Mouse (Mus musculus) midbrain, embryonic 11.5 days (tissue): ENCODE results near the gene Gm10300. TPM values are rescaled to one million over a fixed set of nuclear protein-coding genes. Genes with fewer than 3 reads are reported as not detected.
A peak's percentile ranks its signal among the peaks of the same experiment; 100 is the strongest.

Experiments
- ATAC-seq: fragments of 200-750 bp; cut with Nextera tagmentation; 2 replicates; pipeline ENCODE4 v1.8.0; 2017; ENCODE audit warnings: moderate TSS enrichment, moderate library complexity; ENCODE audit not compliant: low FRiP score
- DNase-seq: peaks from one replicate; pipeline ENCODE4 v3.0.0; 2015; ENCODE audit warnings: low spot score; ENCODE audit errors: missing footprints
- H3K27ac ChIP-seq: fragments of 300-500 bp; sonication (generic); 2 replicates; pipeline ENCODE4 v1.5.1; 2014; ENCODE audit warnings: low read depth, low read length
- H3K27me3 ChIP-seq: fragments of 300-500 bp; sonication (generic); 2 replicates; pipeline ENCODE4 v1.6.1; 2014; ENCODE audit warnings: mild to moderate bottlenecking, low read length, moderate library complexity, mixed read lengths; ENCODE audit not compliant: control insufficient read depth, insufficient read depth
- H3K36me3 ChIP-seq: fragments of 300-500 bp; sonication (generic); 2 replicates; pipeline ENCODE4 v1.6.1; 2014; ENCODE audit warnings: mild to moderate bottlenecking, low read length, moderate library complexity, mixed read lengths; ENCODE audit not compliant: control insufficient read depth, insufficient read depth
- H3K4me1 ChIP-seq: fragments of 300-500 bp; sonication (generic); 2 replicates; pipeline ENCODE4 v1.6.1; 2014; ENCODE audit warnings: low read length; ENCODE audit not compliant: control insufficient read depth, insufficient read depth
- H3K4me2 ChIP-seq: fragments of 300-500 bp; sonication (generic); 2 replicates; pipeline ENCODE4 v1.6.1; 2014; ENCODE audit warnings: mild to moderate bottlenecking, moderate library complexity
- H3K4me3 ChIP-seq: fragments of 300-500 bp; sonication (generic); 2 replicates; pipeline ENCODE4 v1.5.1; 2014; ENCODE audit warnings: low read depth, low read length
- H3K9ac ChIP-seq: fragments of 300-500 bp; sonication (generic); 2 replicates; pipeline ENCODE4 v1.6.1; 2014; ENCODE audit warnings: low read length
- H3K9me3 ChIP-seq: fragments of 300-500 bp; sonication (generic); 2 replicates; pipeline ENCODE4 v1.6.1; 2016; ENCODE audit warnings: low read length; ENCODE audit not compliant: control insufficient read depth
- WGBS: fragments of 180-500 bp; shearing (Covaris S2); extraction: QIAGEN DNeasy Blood & Tissue Kit; methylation state at CpG from one replicate; pipeline ENCODE4 v1.1.7; 2014; 5-methylcytosine and 5-hydroxymethylcytosine counted together
- polyA plus RNA-seq: library from polyadenylated mRNA; unstranded; fragments of >200 nt; fragmentation: Nextera tagmentation; extraction: Ambion mirVana; gene quantifications from 2 replicates; pipeline ENCODE4 v1.2.1, GENCODE M21; 2014

Gm10300 gene
- polyA plus RNA-seq, 1 experiment from 2014 or later, result not detected

DNA sequence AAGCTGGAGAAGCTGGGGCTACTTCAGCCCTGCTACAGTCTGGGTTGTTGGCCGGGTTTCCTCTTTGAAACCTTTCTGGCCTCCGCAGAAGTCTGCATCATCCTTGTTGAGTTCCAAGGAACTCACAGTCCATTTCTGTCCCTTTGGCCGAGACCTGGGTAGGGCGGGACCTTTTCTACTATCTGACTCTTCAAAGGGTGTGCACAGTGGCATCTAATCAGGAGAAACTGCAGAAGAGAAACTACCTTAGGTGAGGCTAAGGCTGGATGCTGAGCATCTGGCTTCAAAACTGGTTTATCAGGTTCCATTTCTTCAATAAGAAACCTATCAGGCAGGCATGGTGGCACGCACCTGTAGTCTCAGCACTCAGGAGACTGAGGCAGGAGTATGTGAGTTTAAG lies 9.9 kb upstream of the Gm10300 start:
- DNase-seq (no peak), ATAC-seq (no peak)
- H3K4me3 ChIP-seq, result no peak overlapping the region
- H3K9me3 ChIP-seq, result no peaks in the 10 kb centered on the region
- H3K36me3 ChIP-seq, result no peaks in the 10 kb centered on the region
- no peak overlapping the region for H3K4me2 ChIP-seq
- 89% methylated on average over 5 of the region's 5 CpGs for WGBS
- no peaks in the 10 kb centered on the region for H3K27me3 ChIP-seq
- no peaks in the 10 kb centered on the region; the same call in 1 of the 2 replicates for H3K4me1 ChIP-seq
- H3K9ac ChIP-seq, result no peak overlapping the region
- H3K27ac ChIP-seq, result no peak overlapping the region

DNA sequence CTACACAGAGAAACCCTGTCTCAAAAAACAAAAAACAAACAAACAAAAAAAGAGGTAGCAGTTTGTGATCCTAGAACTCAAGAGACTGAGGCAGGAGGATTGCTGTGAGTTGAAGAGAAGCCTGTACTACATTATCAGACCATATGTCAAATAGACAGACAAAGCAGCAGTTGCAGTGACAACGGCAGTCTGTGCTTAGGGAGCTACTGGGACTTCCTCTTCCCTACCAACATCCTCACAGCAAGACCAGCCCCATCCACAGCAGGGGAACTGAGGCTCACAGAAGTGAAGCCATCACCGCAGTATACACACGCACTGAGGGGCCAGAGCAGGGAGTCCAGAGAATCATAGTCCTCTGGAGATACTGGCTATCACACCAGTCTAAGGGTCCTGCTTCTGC lies 8.9 kb upstream of the Gm10300 start:
- H3K9ac ChIP-seq, result no peak overlapping the region
- no peaks in the 10 kb centered on the region for H3K27me3 ChIP-seq
- H3K9me3 ChIP-seq, result no peaks in the 10 kb centered on the region
- no peak for ATAC-seq
- no peaks in the 10 kb centered on the region; the same call in 1 of the 2 replicates for H3K4me1 ChIP-seq
- DNase-seq, result no peak
- no peak overlapping the region for H3K27ac ChIP-seq
- 73% methylated on average over 3 of the region's 3 CpGs for WGBS
- H3K4me2 ChIP-seq, result no peak overlapping the region
- H3K4me3 ChIP-seq, result no peak overlapping the region
- H3K36me3 ChIP-seq, result no peaks in the 10 kb centered on the region

DNA sequence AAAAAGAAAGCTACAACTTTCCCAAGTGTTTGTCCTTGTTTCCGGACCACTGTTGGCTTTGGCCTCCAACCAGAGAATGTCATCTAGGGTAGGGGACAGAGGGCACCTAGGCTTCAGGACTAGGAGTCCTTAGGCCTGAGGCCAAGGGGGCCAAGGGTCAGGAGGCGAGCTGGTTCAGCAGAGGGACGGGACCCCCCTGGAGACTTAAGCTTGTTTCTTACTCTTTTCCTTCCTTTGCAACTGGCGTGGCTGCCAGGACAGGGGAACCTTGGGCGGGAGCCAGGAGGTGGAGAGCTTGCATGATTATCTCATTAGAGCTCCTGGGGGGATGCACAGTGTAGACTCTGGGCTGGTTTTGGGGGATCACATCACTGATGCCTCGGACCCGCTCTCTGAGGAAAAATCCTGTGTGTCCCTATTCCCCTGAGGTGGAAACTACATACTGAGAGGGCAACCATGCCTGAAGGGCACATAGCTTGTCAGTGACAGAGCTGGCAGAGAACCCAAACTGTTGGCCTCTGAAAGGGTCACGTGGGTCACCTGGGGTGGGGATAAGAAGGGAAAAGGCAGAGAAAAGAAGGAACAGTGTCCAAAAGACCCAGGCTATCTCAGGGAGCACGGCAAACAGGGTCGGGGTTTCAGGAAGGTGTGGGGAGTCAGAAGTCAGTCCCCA lies 8.3 kb upstream of the Gm10300 start:
- no peak overlapping the region for H3K27ac ChIP-seq
- DNase-seq, result no peak

DNA sequence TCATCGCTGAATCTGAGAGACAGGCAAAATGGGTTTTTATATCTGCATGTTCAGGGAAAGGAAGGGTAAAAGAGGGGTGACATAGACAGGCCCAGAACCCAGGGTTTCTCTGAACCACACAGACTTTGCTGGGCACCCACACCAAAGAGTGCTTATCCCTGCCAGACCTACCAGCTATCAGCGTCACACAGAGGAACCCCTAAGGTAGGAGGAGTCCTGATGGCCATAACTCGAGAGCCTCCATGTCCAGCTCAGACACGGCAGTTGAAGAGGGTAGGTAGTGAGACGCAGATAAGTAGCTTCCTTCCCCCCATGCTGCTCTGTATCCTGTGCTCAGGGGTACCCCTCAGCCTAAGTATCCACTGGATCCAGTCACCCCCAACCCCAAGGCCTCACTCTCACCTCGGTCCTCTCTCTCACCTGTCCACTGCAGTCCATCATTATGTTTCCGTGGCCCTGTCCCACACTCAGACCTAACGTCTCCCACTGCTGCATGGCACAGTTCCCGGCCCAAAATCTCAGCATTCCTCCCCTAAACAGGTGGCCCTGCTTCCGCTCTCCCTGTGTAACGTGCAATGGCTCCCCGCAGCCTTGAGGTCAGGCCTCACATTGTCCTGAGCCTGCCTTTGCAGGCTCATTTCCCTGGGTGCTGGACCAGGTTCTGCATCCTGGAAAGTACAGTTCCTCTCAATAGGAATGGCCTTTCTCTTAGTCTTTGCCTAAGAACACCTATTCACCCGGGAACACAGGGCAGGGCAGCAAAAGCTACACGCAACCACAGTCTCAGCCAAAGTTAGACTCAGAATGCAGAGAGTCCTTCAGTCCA lies 7.2 kb upstream of the Gm10300 start:
- H3K4me2 ChIP-seq, result no peak overlapping the region
- 90% methylated on average over 14 of the region's 14 CpGs for WGBS
- no peaks in the 10 kb centered on the region for H3K27me3 ChIP-seq
- H3K27ac ChIP-seq, result no peak overlapping the region
- no peaks in the 10 kb centered on the region for H3K9me3 ChIP-seq
- H3K9ac ChIP-seq, result no peak overlapping the region
- no peak for DNase-seq
- no peaks in the 10 kb centered on the region for H3K36me3 ChIP-seq
- ATAC-seq, result no peak
- no peaks in the 10 kb centered on the region; the same call in 1 of the 2 replicates for H3K4me1 ChIP-seq
- no peak overlapping the region for H3K4me3 ChIP-seq

More for the DNA sequence above, 8.3 kb upstream of the Gm10300 start:
- no peaks in the 10 kb centered on the region for H3K36me3 ChIP-seq
- no peak overlapping the region for H3K4me2 ChIP-seq
- WGBS, result 58% methylated on average over 10 of the region's 10 CpGs
- H3K4me3 ChIP-seq, result no peak overlapping the region
- no peaks in the 10 kb centered on the region for H3K27me3 ChIP-seq
- no peak overlapping the region for H3K9ac ChIP-seq
- no peak for ATAC-seq
- no peaks in the 10 kb centered on the region; the same call in 1 of the 2 replicates for H3K4me1 ChIP-seq
- H3K9me3 ChIP-seq, result no peaks in the 10 kb centered on the region

DNA sequence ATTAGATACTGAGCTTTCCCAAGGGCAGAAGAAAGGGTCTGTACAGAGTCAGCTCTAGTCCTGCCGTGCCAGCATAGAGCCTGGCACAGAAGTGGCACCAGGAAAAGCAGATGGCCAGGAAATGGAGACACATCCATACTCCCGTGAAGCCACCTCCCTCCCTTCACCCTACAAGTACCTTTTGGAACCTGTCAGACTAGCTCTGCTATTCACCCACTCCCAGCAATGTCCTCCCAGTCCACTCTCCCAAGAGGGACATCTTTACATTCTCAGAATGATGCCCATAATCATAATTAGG lies 6.6 kb upstream of the Gm10300 start:
- no peak overlapping the region for H3K4me3 ChIP-seq

DNA sequence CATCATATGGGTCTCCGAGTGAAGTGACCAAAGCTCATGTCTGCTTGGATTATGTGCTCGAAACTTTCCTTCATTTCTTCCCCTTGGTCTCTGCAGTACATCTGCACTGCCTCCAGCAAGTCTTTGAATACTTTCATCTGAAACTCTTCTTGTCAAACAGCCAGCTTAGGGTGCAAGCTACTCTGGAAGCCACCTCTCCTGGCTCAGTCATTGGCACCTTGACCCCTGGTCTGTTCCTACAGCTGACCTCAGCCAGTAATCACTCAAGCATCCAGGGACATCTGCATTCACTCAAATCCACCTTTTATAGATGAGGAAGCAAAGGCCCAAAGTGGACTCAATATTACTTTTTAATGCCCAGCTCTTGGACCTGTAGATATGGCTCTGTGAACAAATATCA lies 2.8 kb upstream of the Gm10300 start:
- peaks cover 13% of the 10 kb centered on the region for H3K27me3 ChIP-seq
- no peak for ATAC-seq
- H3K27ac ChIP-seq, result no peak overlapping the region
- no peak overlapping the region for H3K9ac ChIP-seq
- DNase-seq, result no peak
- no peak overlapping the region for H3K4me2 ChIP-seq
- WGBS, result 90% methylated on average over 2 of the region's 2 CpGs
- H3K4me1 ChIP-seq, result peaks cover 15% of the 10 kb centered on the region
- no peak overlapping the region for H3K4me3 ChIP-seq
- H3K9me3 ChIP-seq, result no peaks in the 10 kb centered on the region
- H3K36me3 ChIP-seq, result no peaks in the 10 kb centered on the region

More for the DNA sequence above, 6.6 kb upstream of the Gm10300 start:
- DNase-seq, result no peak
- no peak overlapping the region for H3K27ac ChIP-seq
- 77% methylated on average over 2 of the region's 2 CpGs for WGBS
- H3K27me3 ChIP-seq, result peaks cover 2% of the 10 kb centered on the region; the same call in 1 of the 2 replicates
- ATAC-seq, result no peak
- no peaks in the 10 kb centered on the region for H3K9me3 ChIP-seq
- H3K4me2 ChIP-seq, result no peak overlapping the region
- peaks cover 2% of the 10 kb centered on the region; the same call in 1 of the 2 replicates for H3K4me1 ChIP-seq
- H3K36me3 ChIP-seq, result no peaks in the 10 kb centered on the region
- H3K9ac ChIP-seq, result no peak overlapping the region

DNA sequence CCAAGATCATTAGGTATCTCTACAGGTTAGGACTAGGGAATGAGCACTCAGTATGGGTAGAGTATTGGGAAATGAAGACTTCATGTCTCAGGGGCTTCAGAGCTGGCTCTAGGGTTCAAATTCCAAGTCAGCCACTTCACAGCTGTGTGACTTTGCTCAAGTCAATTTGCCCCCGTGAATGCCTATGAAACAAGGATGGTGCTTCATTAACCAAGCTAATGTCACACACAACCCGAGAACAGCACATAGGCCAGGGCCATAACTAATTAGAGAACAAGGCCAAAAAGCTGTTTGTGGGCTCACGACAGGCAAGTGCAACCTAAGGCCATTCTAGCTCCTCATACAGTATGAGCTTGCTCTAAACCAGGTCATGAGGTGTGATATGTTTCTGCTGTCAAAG lies 2.3 kb upstream of the Gm10300 start:
- H3K4me1 ChIP-seq, result peaks cover 18% of the 10 kb centered on the region
- DNase-seq, result no peak

DNA sequence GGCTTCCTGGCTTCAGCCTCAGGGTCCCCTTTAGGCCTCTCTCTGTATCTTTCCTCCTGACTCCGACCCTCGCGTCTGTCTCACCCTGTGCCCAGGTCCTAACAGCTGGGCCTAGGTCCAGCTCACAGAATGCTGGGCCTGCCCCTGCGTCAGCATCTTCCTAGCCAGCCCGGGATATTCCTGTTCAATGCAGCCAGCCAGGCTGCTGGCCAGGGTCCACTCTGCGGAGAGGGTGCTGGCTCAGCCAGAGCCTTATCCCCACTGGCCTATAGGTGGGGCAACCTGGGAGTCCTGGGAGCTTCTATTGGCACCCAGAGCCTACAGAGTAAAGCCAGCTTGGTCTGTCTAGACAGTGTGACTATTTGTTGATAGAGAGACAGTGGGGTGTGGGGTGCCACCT lies 1.6 kb upstream of the Gm10300 start:
- DNase-seq, result no peak
- H3K9me3 ChIP-seq, result no peaks in the 10 kb centered on the region
- WGBS, result 52% methylated on average over 6 of the region's 6 CpGs
- H3K27me3 ChIP-seq, result peaks cover 15% of the 10 kb centered on the region
- ATAC-seq, result no peak
- no peak overlapping the region for H3K27ac ChIP-seq
- H3K4me2 ChIP-seq, result peak overlapping the region; percentile 15; the same call in 1 of the 2 replicates
- 0 out of 2 replicates have a peak overlapping the region, but pooled peaks have one; percentile 9 for H3K4me3 ChIP-seq
- H3K4me1 ChIP-seq, result peaks cover 18% of the 10 kb centered on the region
- H3K36me3 ChIP-seq, result no peaks in the 10 kb centered on the region
- H3K9ac ChIP-seq, result no peak overlapping the region; the same call in 1 of the 2 replicates

More for the DNA sequence above, 2.3 kb upstream of the Gm10300 start:
- Histone ChIP-seq H3K27me3 (peaks cover 15% of the 10 kb centered on the region), H3K4me2 (0 out of 2 replicates have a peak overlapping the region, but pooled peaks have one; percentile 2), H3K4me3 (no peak overlapping the region), H3K9me3 (no peaks in the 10 kb centered on the region), H3K9ac (no peak overlapping the region), H3K27ac (no peak overlapping the region), H3K36me3 (no peaks in the 10 kb centered on the region)
- no peak for ATAC-seq
- WGBS, result 71% methylated on average over 3 of the region's 3 CpGs
